Mouse (Mus musculus): ENCODE measurements at regions not wholly inside any gene's neighbourhood (a gene's known extent, or its start where the extent isn't known, plus 50 kb on each side); places are given as distances from the start of the nearest gene placed in this dataset.

DNA sequence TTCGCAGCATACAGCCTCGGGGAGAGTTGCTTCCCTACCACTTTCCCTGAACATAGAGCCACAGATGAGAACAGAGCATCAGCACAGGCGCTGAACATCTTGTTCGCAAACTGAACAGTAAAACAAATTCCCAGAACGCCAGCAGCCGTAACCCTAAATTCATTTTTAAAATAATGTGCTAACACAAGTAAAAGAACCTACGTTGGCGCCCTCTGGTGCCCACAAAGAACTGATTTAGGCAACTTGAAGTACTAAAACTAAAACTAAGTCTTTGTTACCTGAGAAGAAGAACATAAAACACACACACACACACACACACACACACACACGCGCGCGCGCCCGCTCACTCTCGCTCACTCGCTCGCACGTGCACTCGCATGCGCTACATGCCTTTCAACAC lies 159.2 kb upstream of the Rnf32 start:
- Histone ChIP-seq H3K4me1 (ENCODE audit: control insufficient read depth, insufficient read depth, low read length) (no peaks in the 10 kb centered on the region), H3K4me3 (replicated peaks; ENCODE audit: extremely low read depth, low read depth, low read length) (no peak overlapping the region)
- peak; percentile 32 for DNase-seq
- 58% methylated on average over 20 of the region's 20 CpGs for WGBS
- TF ChIP-seq CTCF (IDR thresholded peaks at IDR 0.05; ENCODE audit: insufficient read depth, low read length) (no peak), POLR2A (IDR thresholded peaks at IDR 0.05; ENCODE audit: borderline replicate concordance, extremely low read depth, low read depth, low read length) (no peak)

DNA sequence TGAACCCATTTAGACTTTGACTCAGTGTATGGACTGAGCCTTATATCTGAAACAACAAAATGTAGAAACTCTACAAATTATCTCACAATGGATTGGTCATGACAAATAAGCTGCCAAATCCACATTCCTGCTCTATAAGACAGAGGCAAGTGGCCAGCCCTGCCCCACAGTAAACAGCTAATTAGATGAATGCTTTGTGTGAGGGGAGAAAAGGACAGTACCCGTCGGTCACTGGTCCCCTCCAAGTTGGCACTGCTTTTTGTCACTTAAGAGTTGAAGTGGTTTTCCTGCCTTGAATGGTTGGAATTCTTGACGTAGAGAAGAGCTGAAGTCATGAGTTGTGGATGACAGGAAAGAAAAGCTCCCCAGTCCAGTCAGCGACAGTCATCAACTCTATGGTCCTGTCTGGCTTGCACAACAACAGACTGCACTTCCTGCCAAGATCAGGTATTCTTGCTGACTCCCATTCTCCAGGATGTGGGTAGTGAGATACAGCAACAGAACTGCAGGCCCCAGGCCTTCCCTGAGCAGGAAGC lies 162.3 kb upstream of the Rnf32 start:
- Histone ChIP-seq H3K4me1 (ENCODE audit: control insufficient read depth, insufficient read depth, low read length) (no peaks in the 10 kb centered on the region), H3K4me3 (replicated peaks; ENCODE audit: extremely low read depth, low read depth, low read length) (no peak overlapping the region)
- TF ChIP-seq POLR2A (IDR thresholded peaks at IDR 0.05; ENCODE audit: borderline replicate concordance, extremely low read depth, low read depth, low read length) = no peak
- 44% methylated on average over 4 of the region's 4 CpGs for WGBS
- DNase-seq = no peak

DNA sequence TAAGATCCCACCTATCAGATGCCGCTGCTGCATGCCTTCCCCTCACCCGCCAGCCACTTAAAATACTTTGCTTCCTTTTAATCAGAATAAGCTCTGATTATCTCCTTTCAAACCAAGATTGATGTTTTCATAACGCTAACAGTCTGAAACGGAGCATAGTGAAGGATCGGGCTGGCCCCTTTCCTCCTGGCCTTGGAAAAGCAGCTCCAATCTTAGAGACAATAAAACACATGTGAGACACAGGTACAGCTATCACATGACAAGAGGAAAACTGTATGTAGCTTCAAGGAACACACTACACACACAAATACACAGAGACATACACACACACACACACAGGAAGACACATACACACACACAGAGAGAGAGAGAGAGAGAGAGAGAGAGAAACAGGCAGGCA lies 165.3 kb upstream of the Rnf32 start:
- TF ChIP-seq CTCF (IDR thresholded peaks at IDR 0.05; ENCODE audit: insufficient read depth, low read length) = no peak
- TF ChIP-seq POLR2A (IDR thresholded peaks at IDR 0.05; ENCODE audit: borderline replicate concordance, extremely low read depth, low read depth, low read length) = no peak
- 18% methylated on average over 5 of the region's 5 CpGs for WGBS
- Histone ChIP-seq H3K4me3 (replicated peaks; ENCODE audit: extremely low read depth, low read depth, low read length) (no peak overlapping the region), H3K4me1 (ENCODE audit: control insufficient read depth, insufficient read depth, low read length) (no peaks in the 10 kb centered on the region)
- no peak for DNase-seq

DNA sequence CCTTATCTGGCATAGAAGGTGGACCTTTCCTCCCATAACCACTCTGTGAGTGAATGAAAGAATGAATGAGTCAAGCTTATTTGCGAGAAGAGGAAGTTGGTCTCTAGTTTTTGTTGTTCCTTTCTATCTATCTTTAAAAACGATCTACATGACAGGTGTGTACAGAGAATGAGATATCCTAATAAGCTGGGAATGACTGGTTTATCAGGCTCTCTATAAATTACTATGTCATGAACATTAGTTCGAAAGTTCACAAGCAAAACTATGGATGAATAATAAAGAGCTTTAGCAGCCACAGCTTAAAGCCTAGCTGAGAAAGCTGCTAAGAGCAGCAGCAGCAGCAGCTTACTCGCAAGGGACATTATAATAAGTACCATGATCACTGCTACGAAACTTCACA lies 165.8 kb upstream of the Rnf32 start:
- TF ChIP-seq CTCF (IDR thresholded peaks at IDR 0.05; ENCODE audit: insufficient read depth, low read length) = no peak
- TF ChIP-seq POLR2A (IDR thresholded peaks at IDR 0.05; ENCODE audit: borderline replicate concordance, extremely low read depth, low read depth, low read length) = no peak
- Histone ChIP-seq H3K4me3 (replicated peaks; ENCODE audit: extremely low read depth, low read depth, low read length) (no peak overlapping the region), H3K4me1 (ENCODE audit: control insufficient read depth, insufficient read depth, low read length) (no peaks in the 10 kb centered on the region)
- WGBS = 32% methylated on average over 5 of the region's 5 CpGs
- no peak for DNase-seq

DNA sequence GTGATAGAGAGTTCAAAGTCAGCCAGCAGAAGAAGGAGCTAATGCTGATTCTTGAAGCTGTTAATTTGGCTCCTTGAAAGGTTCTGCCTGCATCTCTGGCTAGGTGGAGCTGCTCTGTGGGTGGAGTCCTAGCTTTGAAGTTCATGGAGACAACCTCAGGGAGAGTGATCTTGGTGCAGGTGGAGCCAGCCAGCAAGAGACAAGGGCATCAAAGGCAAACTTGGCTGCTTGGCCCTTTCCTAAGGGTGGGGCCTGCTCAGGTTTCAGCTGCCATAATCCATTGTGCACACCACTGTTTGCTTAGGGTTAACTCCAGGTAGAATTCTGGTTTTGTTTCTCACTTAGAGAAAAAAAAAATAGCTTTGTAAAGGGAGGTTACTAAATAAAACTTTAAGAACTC lies 170.7 kb upstream of the Rnf32 start:
- DNase-seq = no peak
- TF ChIP-seq CTCF (IDR thresholded peaks at IDR 0.05; ENCODE audit: insufficient read depth, low read length) = no peak
- no peak overlapping the region for H3K4me3 ChIP-seq (replicated peaks; ENCODE audit: extremely low read depth, low read depth, low read length)
- no peaks in the 10 kb centered on the region for H3K4me1 ChIP-seq (ENCODE audit: control insufficient read depth, insufficient read depth, low read length)

DNA sequence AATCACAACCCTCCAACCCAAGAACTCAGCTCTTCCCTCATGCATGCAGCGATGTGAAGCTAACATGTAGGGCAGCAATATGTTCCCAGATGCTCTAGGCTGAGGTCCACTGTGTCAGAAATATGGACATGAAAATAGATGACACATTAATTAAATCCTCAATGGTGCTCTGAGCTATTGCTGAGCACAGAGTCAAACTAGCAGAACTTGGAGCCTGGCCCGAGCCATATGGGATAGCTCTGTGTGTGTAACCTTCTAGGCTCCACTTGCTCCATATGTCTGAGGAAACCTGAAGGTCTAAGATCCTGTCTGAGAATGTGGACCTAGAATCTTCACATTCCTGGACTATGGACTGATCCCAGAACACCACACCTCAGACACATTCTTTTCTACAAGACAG lies 203.0 kb upstream of the Rnf32 start:
- Histone ChIP-seq H3K4me3 (replicated peaks; ENCODE audit: extremely low read depth, low read depth, low read length) (no peak overlapping the region), H3K4me1 (ENCODE audit: control insufficient read depth, insufficient read depth, low read length) (no peaks in the 10 kb centered on the region)
- no peak for DNase-seq
- TF ChIP-seq CTCF (IDR thresholded peaks at IDR 0.05; ENCODE audit: insufficient read depth, low read length) (no peak), POLR2A (IDR thresholded peaks at IDR 0.05; ENCODE audit: borderline replicate concordance, extremely low read depth, low read depth, low read length) (no peak)
- 82% methylated on average over 2 of the region's 2 CpGs for WGBS

DNA sequence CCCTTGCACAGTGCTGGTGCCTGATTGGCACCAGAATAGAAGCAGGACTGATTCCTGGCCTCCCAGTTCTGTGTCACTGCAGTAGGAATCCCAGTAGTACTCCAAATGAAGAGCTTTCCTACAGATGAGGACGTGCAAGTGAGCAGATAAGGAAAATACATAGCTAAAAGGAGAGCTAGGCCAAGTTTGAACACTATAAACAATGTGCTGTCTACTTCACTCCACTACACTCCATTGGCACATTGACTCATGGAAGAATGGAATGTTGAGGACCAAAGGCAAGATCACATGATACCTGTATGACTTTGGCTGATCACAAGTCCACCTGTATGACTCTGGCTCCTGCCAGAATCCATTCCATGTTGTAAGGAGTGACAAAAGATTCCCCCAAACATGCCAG lies 215.9 kb upstream of the Rnf32 start:
- 39% methylated on average over 1 of the region's 1 CpGs for WGBS
- no peak for TF ChIP-seq CTCF (IDR thresholded peaks at IDR 0.05; ENCODE audit: insufficient read depth, low read length)
- TF ChIP-seq POLR2A (IDR thresholded peaks at IDR 0.05; ENCODE audit: borderline replicate concordance, extremely low read depth, low read depth, low read length) = no peak
- DNase-seq = no peak
- Histone ChIP-seq H3K4me3 (replicated peaks; ENCODE audit: extremely low read depth, low read depth, low read length) (no peak overlapping the region), H3K4me1 (ENCODE audit: control insufficient read depth, insufficient read depth, low read length) (no peaks in the 10 kb centered on the region)

DNA sequence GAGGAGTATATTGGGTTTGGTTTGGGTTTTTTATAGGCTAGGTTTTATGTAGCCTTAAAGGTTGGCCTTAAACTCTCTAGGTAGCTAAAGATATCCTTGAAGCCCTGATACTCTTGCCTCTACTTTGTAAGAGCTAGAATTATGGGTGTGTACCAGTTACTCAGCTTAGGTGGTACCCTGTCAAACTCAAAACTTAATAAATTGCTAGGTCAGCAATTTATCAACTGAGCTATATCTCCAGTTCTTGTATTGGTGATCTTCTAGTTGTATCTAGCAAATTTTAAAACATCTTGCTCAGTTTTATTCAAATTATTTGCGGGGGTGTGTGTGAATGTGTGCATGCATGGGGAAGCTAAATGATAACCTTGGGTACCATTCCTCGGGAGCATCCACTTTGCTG lies 225.4 kb upstream of the Rnf32 start:
- TF ChIP-seq CTCF (IDR thresholded peaks at IDR 0.05; ENCODE audit: insufficient read depth, low read length) = no peak
- TF ChIP-seq POLR2A (IDR thresholded peaks at IDR 0.05; ENCODE audit: borderline replicate concordance, extremely low read depth, low read depth, low read length) = no peak
- H3K4me3 ChIP-seq (replicated peaks; ENCODE audit: extremely low read depth, low read depth, low read length) = no peak overlapping the region
- H3K4me1 ChIP-seq (ENCODE audit: control insufficient read depth, insufficient read depth, low read length) = no peaks in the 10 kb centered on the region
- 73% methylated on average over 2 of the region's 2 CpGs for WGBS
- no peak for DNase-seq

DNA sequence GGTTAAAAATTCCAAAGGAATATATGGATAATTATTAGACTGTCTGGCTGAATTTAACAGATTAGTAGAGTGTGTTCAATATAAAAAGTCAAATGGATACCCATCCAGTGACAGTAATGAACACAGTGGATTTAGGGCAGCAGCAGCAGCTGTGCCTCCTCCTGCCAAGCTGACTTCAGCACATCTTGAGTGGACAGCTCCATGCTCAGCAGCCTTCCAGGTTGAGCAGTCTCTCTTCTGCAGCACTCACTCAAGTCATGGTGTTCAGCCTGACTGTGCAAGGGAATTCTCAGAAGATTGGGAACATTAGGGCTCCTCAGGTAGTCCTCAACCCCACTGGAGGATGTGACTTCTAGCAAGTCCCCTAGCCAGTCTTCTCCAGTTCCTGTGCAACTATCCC lies 240.8 kb upstream of the Rnf32 start:
- no peak for DNase-seq
- TF ChIP-seq CTCF (IDR thresholded peaks at IDR 0.05; ENCODE audit: insufficient read depth, low read length) (no peak), POLR2A (IDR thresholded peaks at IDR 0.05; ENCODE audit: borderline replicate concordance, extremely low read depth, low read depth, low read length) (no peak)
- no peaks in the 10 kb centered on the region for H3K4me1 ChIP-seq (ENCODE audit: control insufficient read depth, insufficient read depth, low read length)
- H3K4me3 ChIP-seq (replicated peaks; ENCODE audit: extremely low read depth, low read depth, low read length) = no peak overlapping the region

DNA sequence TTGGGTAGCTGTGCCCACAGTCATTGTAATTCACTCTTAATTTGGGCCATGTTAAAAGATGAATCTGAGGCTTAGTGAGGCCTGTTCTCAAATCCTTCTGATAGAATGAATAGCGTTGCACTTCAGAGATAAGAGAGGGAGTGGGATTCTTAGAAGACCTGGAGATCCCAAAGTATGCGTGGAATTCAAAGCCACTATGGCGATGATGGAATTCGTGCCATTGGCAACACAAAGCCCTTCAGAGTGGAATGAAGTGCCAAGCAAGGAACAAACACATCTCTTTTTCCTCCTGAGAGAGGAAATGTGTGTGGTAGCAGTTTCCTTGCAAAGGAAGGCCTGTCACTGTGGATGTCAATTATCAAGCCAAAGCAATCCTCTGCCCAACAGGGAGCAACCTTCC lies 248.3 kb upstream of the Rnf32 start:
- TF ChIP-seq POLR2A (IDR thresholded peaks at IDR 0.05; ENCODE audit: borderline replicate concordance, extremely low read depth, low read depth, low read length) = no peak
- TF ChIP-seq CTCF (IDR thresholded peaks at IDR 0.05; ENCODE audit: insufficient read depth, low read length) = no peak
- DNase-seq = no peak
- 53% methylated on average over 4 of the region's 4 CpGs for WGBS
- Histone ChIP-seq H3K4me3 (replicated peaks; ENCODE audit: extremely low read depth, low read depth, low read length) (no peak overlapping the region), H3K4me1 (ENCODE audit: control insufficient read depth, insufficient read depth, low read length) (no peaks in the 10 kb centered on the region)

All from lung, adult 2 months (tissue).